Mouse (Mus musculus) heart, postnatal 4 days (tissue): ENCODE results near the gene Frrs1. TPM values are rescaled to one million over a fixed set of nuclear protein-coding genes. Genes with fewer than 3 reads are reported as not detected.

Experiments
- DNase-seq: peaks from one replicate; pipeline ENCODE4 v3.0.0; 2021
- total RNA-seq, 2 experiments: library from RNA; stranded (reverse); gene quantifications; 2 replicates each; pipeline ENCODE4 v1.2.3; 2021

Gene Frrs1
- total RNA-seq, 2 experiments from 2014 or later: 8.0 to 11.9 TPM

DNA sequence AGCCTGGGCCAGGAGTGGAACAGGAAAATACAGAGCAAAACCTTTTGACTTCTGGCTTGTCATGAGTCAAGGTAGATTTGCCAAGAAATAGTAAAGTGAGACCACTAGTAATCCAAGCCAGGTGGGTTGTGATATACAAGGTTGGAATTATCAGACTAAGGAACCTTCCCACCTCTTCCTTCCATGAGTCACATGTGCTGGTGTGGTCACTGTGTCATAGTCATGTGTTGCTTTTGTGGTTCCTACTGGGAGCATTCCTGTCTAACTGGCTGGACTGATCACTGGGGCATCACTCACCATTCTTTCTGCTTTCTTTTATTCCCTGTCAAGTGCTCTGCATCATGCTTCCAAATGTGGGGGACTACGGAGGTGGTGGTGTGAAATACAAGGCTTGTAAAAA is 11.2 kb upstream of the Frrs1 start:
- no peak for DNase-seq

DNA sequence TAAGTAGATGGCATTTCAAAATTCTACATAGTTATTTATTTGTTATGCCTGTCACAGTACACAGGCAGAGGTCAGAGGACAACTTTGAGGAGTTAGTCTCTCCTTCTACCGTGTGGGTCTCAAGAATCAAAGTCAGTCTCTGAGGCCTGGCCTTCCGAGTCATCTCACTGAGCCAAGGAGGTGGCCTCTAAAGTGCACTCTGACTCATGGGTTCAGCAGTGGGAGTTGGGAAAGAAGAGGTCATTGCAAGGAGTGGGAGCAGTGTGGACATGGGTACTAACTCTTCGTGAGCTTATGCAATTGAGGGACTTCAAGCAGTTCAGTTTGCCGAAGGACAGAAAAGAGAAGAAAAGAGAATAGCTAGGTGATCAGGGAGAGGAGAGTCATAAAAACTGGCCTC is 10.3 kb upstream of the Frrs1 start:
- no peak for DNase-seq

GRCm38 (mm10) chr3:116850376-116850775 is 8.9 kb upstream of the Frrs1 start:
- no peak for DNase-seq

- no peak for DNase-seq
Observed at GRCm38 (mm10) chr3:116852421-116852820, 6.8 kb upstream of the Frrs1 start.

- no peak for DNase-seq
Observed at GRCm38 (mm10) chr3:116857611-116858010, 1.7 kb upstream of the Frrs1 start.

- no peak for DNase-seq
Observed at GRCm38 (mm10) chr3:116859752-116860151, 488 bp downstream of the Frrs1 start.

DNA sequence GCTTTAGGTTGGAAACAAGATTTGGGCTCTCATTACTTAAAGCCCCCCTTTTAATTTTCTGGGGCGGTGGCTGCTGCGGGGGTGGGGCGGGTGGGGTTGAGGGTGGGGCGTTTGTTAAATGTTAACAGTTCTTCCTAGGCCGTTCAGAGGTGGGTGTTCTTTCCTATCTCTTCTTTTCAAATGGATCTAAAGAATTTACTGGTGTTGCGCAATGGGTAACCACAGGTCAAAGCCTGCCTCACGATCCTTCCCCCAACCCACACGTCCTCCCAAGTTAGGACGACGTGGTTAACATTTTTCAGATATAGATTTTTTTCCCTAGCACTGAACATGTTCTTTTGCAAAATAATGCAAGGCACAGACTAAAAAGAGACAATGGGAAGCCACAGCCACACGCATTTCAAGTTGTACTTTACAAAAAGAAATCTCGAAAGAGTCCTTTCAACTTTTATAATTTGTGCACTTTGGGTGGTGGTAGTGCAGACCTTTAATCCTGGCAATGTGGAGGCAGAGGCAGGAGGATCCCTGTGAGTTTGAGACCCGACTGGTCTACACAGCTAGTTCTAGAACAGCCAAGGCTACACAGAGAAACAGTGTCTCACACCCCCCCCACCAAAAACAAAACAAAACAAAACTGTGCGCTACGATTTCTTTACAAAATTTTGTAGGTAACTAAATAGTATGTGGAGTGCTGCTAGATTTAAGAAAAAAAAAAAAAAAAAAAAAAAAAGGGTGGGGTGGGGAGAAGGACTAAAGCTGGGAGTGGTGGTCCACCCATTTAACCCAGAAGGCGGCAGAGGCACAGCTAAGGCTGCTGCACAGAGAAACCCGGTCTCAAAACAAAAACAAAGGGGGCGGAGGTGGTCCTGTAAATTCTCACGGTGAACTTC is 1.3 kb downstream of the Frrs1 start:
- no peak for DNase-seq

DNA sequence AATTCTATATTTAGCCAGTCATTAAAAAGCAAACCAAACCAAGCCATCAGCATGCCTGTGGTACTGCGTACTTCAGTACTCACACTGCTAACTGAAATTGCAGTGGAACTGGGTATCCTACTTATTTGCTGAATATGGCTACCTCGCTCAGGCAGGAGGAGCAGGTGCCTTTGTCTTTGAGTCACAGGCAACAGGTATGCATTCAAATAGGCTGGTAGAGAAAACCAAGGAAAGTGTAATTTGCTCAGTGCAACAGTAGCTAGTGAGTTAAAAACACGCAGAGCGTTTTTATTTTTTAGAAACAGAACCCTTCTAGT is 1.9 kb downstream of the Frrs1 start:
- DNase-seq: no peak

GRCm38 (mm10) chr3:116861540-116862067 is 2.3 kb downstream of the Frrs1 start:
- peak; percentile 65 for DNase-seq

DNA sequence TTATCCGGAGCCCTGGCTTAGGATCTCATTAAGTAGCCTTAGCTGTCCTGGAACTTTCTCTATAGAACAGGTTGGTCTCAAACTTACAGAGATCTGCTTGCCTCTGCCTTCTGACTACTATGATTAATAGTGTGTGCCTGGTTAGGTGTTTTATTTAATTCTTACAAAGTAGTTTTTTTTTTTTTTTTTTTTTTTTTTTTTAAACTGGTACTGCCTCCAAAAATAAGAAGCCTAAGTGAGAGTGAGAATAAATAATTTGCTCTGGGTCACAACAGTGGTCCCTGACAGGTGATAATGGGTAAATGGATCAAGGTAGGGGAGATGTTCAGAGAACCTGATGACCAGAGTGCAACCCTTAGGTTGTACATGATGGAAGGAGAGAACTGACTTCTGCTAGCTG is 3.4 kb downstream of the Frrs1 start:
- DNase-seq: no peak

- DNase-seq: no peak
Observed at GRCm38 (mm10) chr3:116864421-116864820, 5.2 kb downstream of the Frrs1 start.

DNA sequence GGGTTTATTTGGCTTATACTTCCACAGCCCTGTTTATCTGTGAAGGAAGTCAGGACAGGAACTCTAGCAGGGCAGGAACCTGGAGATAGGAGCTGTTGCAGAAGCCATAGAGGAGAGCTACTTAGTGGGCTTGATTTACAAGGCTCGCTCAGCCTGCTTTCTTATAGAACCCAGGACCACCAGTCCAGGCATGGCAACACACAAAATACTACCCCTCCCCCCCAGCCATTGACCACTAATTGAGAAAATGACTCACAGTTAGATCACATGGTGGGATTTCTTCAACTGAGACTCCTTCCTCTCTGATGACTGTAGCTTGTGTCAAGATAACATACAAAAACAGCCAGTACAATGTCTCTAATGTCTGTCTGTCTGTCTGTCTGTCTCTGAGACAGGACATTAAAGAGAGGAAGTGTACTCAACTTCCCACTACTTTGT is 6.0 kb downstream of the Frrs1 start:
- no peak for DNase-seq

- DNase-seq: no peak
Observed at GRCm38 (mm10) chr3:116870372-116870771, 11.1 kb downstream of the Frrs1 start.

DNA sequence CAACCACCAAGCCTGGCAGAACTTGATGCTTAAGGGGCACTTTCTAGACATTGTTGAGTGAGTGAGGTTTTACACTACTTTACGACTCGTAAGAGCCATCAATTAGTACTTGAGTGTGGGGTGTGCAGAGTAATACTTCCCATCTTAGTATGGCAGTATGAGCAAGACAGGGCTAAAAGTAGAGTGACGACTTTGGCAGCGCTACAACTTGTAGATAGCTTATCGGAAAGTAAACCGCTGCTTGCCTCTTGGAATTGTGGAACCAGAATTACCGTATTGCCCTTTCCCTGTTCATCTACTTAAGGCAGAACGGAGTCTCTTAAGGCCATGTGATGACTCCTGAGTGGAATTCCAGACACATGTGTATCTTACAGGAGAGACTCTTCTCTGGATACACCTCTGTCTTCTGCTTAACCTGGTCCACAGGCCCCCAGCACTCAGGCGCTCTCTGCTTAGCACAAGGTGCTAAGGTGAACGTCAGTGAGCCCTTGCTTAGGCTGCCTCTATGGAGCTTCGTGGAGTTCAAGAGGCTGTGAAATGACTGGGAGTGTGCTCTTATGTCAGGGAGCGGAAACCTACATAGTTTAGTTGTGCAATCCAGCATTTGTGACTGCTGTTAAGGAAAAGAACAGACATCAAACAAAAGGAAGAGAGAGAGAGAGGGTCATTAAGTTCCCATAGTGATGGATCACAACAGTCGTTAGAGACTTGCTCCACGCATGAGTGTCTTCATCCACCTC is 23.1 kb downstream of the Frrs1 start:
- no peak for DNase-seq

DNA sequence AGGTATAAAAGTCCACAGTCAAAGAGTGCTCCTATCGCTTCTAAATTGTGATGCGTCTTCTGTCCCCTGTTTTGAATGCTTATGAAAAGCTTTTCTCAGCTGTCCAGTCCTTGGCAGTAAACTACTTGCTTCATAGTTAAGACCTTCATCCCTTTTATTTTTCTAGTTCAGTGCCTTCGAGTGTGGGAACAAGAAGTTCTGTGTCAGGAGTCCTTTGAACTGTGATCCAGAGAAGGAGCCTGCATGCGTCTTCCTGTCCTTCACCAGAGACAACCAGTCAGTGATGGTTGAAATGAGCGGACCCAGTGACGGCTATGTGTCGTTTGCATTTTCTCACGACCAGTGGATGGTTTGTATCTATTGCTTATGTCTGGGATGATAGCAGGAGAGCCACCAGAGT is 25.7 kb downstream of the Frrs1 start:
- DNase-seq: no peak

DNA sequence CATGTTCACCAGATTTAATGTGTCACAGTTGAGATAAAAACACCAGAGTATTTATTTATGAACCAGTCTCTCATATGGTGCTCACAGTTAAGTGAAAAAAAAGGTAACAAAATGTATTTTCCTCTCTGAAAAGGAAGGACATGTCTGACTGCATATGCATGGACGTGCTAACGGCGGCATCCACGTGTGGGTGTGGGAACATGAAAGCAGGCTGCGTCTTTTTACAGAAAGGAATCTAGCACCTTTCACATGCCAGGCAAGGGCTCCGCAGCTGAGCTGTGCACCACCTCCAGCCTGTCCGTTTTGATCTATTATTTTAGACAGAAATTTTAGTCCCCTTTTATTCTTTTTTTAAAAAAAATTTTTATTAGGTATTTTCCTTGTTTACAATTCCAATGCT is 30.1 kb downstream of the Frrs1 start:
- DNase-seq: no peak

- no peak for DNase-seq
Observed at GRCm38 (mm10) chr3:116890576-116890975, 31.3 kb downstream of the Frrs1 start.

DNA sequence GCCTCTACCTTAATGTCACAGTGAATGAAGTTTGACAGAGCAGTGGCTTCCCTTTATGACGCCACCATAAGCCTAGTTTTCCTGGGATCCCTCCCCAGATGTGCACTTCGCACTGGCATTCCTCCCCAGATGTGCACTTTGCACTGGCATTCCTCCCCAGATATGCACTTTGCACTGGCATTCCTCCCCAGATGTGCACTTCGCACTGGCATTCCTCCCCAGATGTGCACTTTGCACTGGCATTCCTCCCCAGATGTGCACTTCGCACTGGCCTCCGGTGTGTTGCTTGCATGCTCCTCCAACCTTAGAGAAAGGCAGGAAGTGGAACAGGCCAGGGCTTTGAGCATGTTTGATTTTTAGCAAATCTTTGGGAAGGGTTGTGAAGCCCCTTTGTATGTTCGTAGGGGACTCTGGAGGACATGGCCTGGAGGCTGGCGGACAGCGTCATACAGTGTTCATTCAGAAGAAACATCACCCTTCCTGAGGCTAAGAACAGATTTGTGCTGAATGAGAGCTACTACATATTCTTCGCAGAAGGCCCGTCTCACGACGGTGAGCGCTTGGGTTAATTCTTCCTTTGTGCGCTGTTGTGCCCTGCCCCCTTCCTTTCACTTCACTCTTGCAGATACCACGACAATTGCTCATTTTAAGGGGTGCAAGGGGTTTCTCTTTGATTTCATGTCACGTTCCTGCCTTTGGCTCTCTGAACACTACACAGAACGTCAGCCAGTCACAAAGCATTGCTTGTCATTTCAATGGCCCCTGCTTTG is 32.4 kb downstream of the Frrs1 start:
- DNase-seq: no peak

DNA sequence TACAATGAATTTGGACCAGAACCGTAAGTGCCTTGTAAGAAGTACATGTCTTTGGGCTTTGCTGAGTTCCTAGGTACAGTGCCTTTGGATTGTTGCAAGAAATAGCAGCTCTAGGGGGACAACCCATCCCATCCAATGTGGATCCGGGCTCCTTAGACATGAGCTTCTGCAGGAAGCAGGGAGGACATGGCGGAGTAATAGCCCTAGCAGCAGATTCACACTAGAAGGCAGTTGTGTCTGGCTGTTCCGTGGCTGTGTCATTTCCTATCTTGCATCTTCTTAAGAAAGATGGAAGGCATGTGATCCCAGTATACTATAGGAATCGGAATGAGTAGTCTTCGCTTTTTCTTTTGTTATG is 32.9 kb downstream of the Frrs1 start:
- DNase-seq: no peak

- no peak for DNase-seq
Observed at GRCm38 (mm10) chr3:116892872-116893271, 33.6 kb downstream of the Frrs1 start.

- DNase-seq: peak; percentile 84
Observed at GRCm38 (mm10) chr3:116904158-116904557, 44.9 kb downstream of the Frrs1 start.

- DNase-seq: peak; percentile 60
Observed at GRCm38 (mm10) chr3:116905898-116906297, 46.6 kb downstream of the Frrs1 start.

DNA sequence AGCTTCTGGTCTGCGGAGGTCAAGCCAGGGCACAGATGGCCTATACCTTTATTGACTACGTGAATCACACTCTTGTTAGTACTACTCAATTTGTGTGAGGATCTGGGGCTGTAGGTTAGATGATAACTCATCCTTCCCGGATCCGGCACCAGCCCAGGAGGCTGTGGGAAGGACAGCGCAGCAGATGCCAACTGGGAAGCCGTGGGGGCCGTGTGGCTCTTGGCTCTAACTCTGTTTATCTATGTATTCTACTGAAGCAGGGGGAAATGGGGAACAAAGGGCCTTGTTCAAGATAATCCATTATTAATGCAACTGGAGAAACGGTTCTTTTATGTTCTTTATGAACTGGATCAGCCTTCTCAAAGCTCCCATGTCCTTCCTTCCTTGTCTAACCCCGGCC is 47.3 kb downstream of the Frrs1 start:
- DNase-seq: no peak
